Mouse (Mus musculus) heart, postnatal 25 days (tissue): ENCODE data around the gene Rps12-ps3. TPM values are rescaled to one million over a fixed set of nuclear protein-coding genes. Genes with fewer than 3 reads are reported as not detected.

ENCODE experiments used
- DNase-seq: peaks from one replicate; pipeline ENCODE4 v3.0.0; 2022; ENCODE audit warnings: low spot score
- intact Hi-C: fragments of 180-260 bp; cut with DNase I; formaldehyde crosslinking; loops from one replicate; pipeline ENCODE4 v1.15.1; 2025
- total RNA-seq, 2 experiments: library from RNA; stranded (reverse); gene quantifications; 2 replicates each; pipeline ENCODE4 v1.2.3; 2021

Gene Rps12-ps3
- 100 to 1,000 TPM; 247 to 305 TPM for total RNA-seq

GRCm38 (mm10) chr19:59321990-59322389 is at the start of gene Rps12-ps3:
Gene Rps12-ps3, plus strand, starts transcription at chr19:59322290.
- DNase-seq, result no peak
- intact Hi-C loops, result no loop called here

- no peak for DNase-seq
- intact Hi-C loops, result no loop called here
These were observed 48.9 kb upstream of the Rps12-ps3 start for GRCm38 (mm10) chr19:59273190-59273589.

GRCm38 (mm10) chr19:59276354-59276753 is 45.7 kb upstream of the Rps12-ps3 start:
- DNase-seq, result no peak
- intact Hi-C loops, result no loop called here

GRCm38 (mm10) chr19:59280841-59281240 is 41.2 kb upstream of the Rps12-ps3 start:
- DNase-seq, result peak; percentile 7
- intact Hi-C loops, result no loop called here

- DNase-seq, result no peak
- intact Hi-C loops, result no loop called here
These were observed 40.1 kb upstream of the Rps12-ps3 start for GRCm38 (mm10) chr19:59282001-59282400.

GRCm38 (mm10) chr19:59289042-59289441 is 33.0 kb upstream of the Rps12-ps3 start:
- intact Hi-C loops, result no loop called here
- no peak for DNase-seq

GRCm38 (mm10) chr19:59289811-59290210 is 32.3 kb upstream of the Rps12-ps3 start:
- intact Hi-C loops, result no loop called here

GRCm38 (mm10) chr19:59292183-59292839 is 29.8 kb upstream of the Rps12-ps3 start:
- no peak for DNase-seq

More at GRCm38 (mm10) chr19:59289811-59290210, 32.3 kb upstream of the Rps12-ps3 start:
- DNase-seq, result no peak

GRCm38 (mm10) chr19:59315308-59315707 is 6.8 kb upstream of the Rps12-ps3 start:
- intact Hi-C loops, result loop anchor here (1.0 kb wide), 1 partner anchor 76 kb away; no protein-coding TSS in a partner anchor
- DNase-seq, result no peak

More at GRCm38 (mm10) chr19:59292183-59292839, 29.8 kb upstream of the Rps12-ps3 start:
- intact Hi-C loops, result no loop called here

GRCm38 (mm10) chr19:59316571-59316970 is 5.5 kb upstream of the Rps12-ps3 start:
- intact Hi-C loops, result no loop called here
- no peak for DNase-seq

GRCm38 (mm10) chr19:59330816-59331225 is 8.7 kb downstream of the Rps12-ps3 start:
- intact Hi-C loops, result no loop called here
- DNase-seq, result no peak

GRCm38 (mm10) chr19:59336655-59337054 is 14.6 kb downstream of the Rps12-ps3 start:
- intact Hi-C loops, result no loop called here
- no peak for DNase-seq

- intact Hi-C loops, result no loop called here
- DNase-seq, result no peak
These were observed 16.0 kb downstream of the Rps12-ps3 start for GRCm38 (mm10) chr19:59337872-59338681.

- intact Hi-C loops, result no loop called here
- no peak for DNase-seq
These were observed 17.8 kb downstream of the Rps12-ps3 start for GRCm38 (mm10) chr19:59339908-59340307.

- DNase-seq, result no peak
- intact Hi-C loops, result no loop called here
These were observed 20.9 kb downstream of the Rps12-ps3 start for GRCm38 (mm10) chr19:59342964-59343363.

- intact Hi-C loops, result no loop called here
- DNase-seq, result no peak
These were observed 22.2 kb downstream of the Rps12-ps3 start for GRCm38 (mm10) chr19:59344304-59344711.

GRCm38 (mm10) chr19:59345081-59345657 is 23.1 kb downstream of the Rps12-ps3 start:
- peak; percentile 37 for DNase-seq
- intact Hi-C loops, result no loop called here

GRCm38 (mm10) chr19:59345658-59346283 is 23.7 kb downstream of the Rps12-ps3 start, which contains the start of gene Pdzd8:
Gene Pdzd8, minus strand, starts transcription at chr19:59345780.
- peak; percentile 85 for DNase-seq
- intact Hi-C loops, result no loop called here

GRCm38 (mm10) chr19:59346325-59346724 is 24.2 kb downstream of the Rps12-ps3 start:
- intact Hi-C loops, result no loop called here
- no peak for DNase-seq

- intact Hi-C loops, result no loop called here
- no peak for DNase-seq
These were observed 27.4 kb downstream of the Rps12-ps3 start for GRCm38 (mm10) chr19:59349329-59349960.
